Mouse (Mus musculus): Measurements from ENCODE around the gene Arhgap24. TPM values are rescaled to one million over a fixed set of nuclear protein-coding genes. Genes with fewer than 3 reads are reported as not detected.

Arhgap24 gene
- polyA plus RNA-seq, 1 experiment from 2014 or later, result 25.4 TPM

- Histone ChIP-seq H3K4me2 (ENCODE audit: low read depth, low read length) (no peak overlapping the region), H3K9ac (ENCODE audit: low read depth, low read length) (no peak overlapping the region), H3K36me3 (ENCODE audit: control insufficient read depth, insufficient read depth, low read length) (no peaks in the 10 kb centered on the region), H3K9me3 (ENCODE audit: control insufficient read depth, low read length) (no peaks in the 10 kb centered on the region), H3K27ac (replicated peaks; ENCODE audit: low read depth, low read length) (no peak overlapping the region), H3K4me3 (ENCODE audit: low read depth, low read length) (no peak overlapping the region), H3K27me3 (replicated peaks; ENCODE audit: control insufficient read depth, insufficient read depth, low read length) (no peaks in the 10 kb centered on the region), H3K4me1 (ENCODE audit: control insufficient read depth, insufficient read depth, low read length) (no peaks in the 10 kb centered on the region)
- WGBS, result 35% methylated on average over 2 of the region's 2 CpGs
- DNase-seq (ENCODE audit: low spot score) (no peak), ATAC-seq (ENCODE audit: low read depth) (no peak)
Measured at GRCm38 (mm10) chr5:102677176-102677575, 196.0 kb downstream of the Arhgap24 start.

GRCm38 (mm10) chr5:102687673-102688072 lies 206.5 kb downstream of the Arhgap24 start:
- H3K4me1 ChIP-seq (ENCODE audit: control insufficient read depth, insufficient read depth, low read length), result no peaks in the 10 kb centered on the region
- WGBS, result 85% methylated on average over 5 of the region's 5 CpGs
- no peaks in the 10 kb centered on the region for H3K36me3 ChIP-seq (ENCODE audit: control insufficient read depth, insufficient read depth, low read length)
- H3K9ac ChIP-seq (ENCODE audit: low read depth, low read length), result no peak overlapping the region
- no peak overlapping the region for H3K4me3 ChIP-seq (ENCODE audit: low read depth, low read length)
- ATAC-seq (ENCODE audit: low read depth) (no peak), DNase-seq (ENCODE audit: low spot score) (no peak)
- H3K27me3 ChIP-seq (replicated peaks; ENCODE audit: control insufficient read depth, insufficient read depth, low read length), result no peaks in the 10 kb centered on the region
- no peak overlapping the region for H3K27ac ChIP-seq (replicated peaks; ENCODE audit: low read depth, low read length)
- no peaks in the 10 kb centered on the region for H3K9me3 ChIP-seq (ENCODE audit: control insufficient read depth, low read length)
- H3K4me2 ChIP-seq (ENCODE audit: low read depth, low read length), result no peak overlapping the region

GRCm38 (mm10) chr5:102692487-102692886 lies 211.3 kb downstream of the Arhgap24 start:
- 21% methylated on average over 4 of the region's 4 CpGs for WGBS
- no peak overlapping the region for H3K4me3 ChIP-seq (ENCODE audit: low read depth, low read length)
- H3K27me3 ChIP-seq (replicated peaks; ENCODE audit: control insufficient read depth, insufficient read depth, low read length), result no peaks in the 10 kb centered on the region
- H3K27ac ChIP-seq (replicated peaks; ENCODE audit: low read depth, low read length), result no peak overlapping the region
- H3K4me2 ChIP-seq (ENCODE audit: low read depth, low read length), result no peak overlapping the region
- ATAC-seq (ENCODE audit: low read depth), result peak; percentile 79
- H3K9me3 ChIP-seq (ENCODE audit: control insufficient read depth, low read length), result no peaks in the 10 kb centered on the region
- H3K9ac ChIP-seq (ENCODE audit: low read depth, low read length), result no peak overlapping the region
- peak; percentile 89 for DNase-seq (ENCODE audit: low spot score)
- H3K36me3 ChIP-seq (ENCODE audit: control insufficient read depth, insufficient read depth, low read length), result no peaks in the 10 kb centered on the region
- H3K4me1 ChIP-seq (ENCODE audit: control insufficient read depth, insufficient read depth, low read length), result no peaks in the 10 kb centered on the region

GRCm38 (mm10) chr5:102693192-102693591 lies 212.0 kb downstream of the Arhgap24 start:
- no peak overlapping the region for H3K4me2 ChIP-seq (ENCODE audit: low read depth, low read length)
- H3K27ac ChIP-seq (replicated peaks; ENCODE audit: low read depth, low read length), result no peak overlapping the region
- no peak; the same call in 1 of the 2 replicates for ATAC-seq (ENCODE audit: low read depth)
- no peaks in the 10 kb centered on the region for H3K9me3 ChIP-seq (ENCODE audit: control insufficient read depth, low read length)
- no peaks in the 10 kb centered on the region for H3K4me1 ChIP-seq (ENCODE audit: control insufficient read depth, insufficient read depth, low read length)
- H3K4me3 ChIP-seq (ENCODE audit: low read depth, low read length), result no peak overlapping the region
- 53% methylated on average over 2 of the region's 2 CpGs for WGBS
- no peaks in the 10 kb centered on the region for H3K36me3 ChIP-seq (ENCODE audit: control insufficient read depth, insufficient read depth, low read length)
- no peaks in the 10 kb centered on the region for H3K27me3 ChIP-seq (replicated peaks; ENCODE audit: control insufficient read depth, insufficient read depth, low read length)
- no peak overlapping the region for H3K9ac ChIP-seq (ENCODE audit: low read depth, low read length)
- DNase-seq (ENCODE audit: low spot score), result no peak

- Histone ChIP-seq H3K27me3 (replicated peaks; ENCODE audit: control insufficient read depth, insufficient read depth, low read length) (no peaks in the 10 kb centered on the region), H3K36me3 (ENCODE audit: control insufficient read depth, insufficient read depth, low read length) (no peaks in the 10 kb centered on the region), H3K27ac (replicated peaks; ENCODE audit: low read depth, low read length) (no peak overlapping the region), H3K4me2 (ENCODE audit: low read depth, low read length) (no peak overlapping the region), H3K9me3 (ENCODE audit: control insufficient read depth, low read length) (no peaks in the 10 kb centered on the region), H3K9ac (ENCODE audit: low read depth, low read length) (no peak overlapping the region), H3K4me3 (ENCODE audit: low read depth, low read length) (no peak overlapping the region), H3K4me1 (ENCODE audit: control insufficient read depth, insufficient read depth, low read length) (no peaks in the 10 kb centered on the region)
- DNase-seq (ENCODE audit: low spot score) (no peak), ATAC-seq (ENCODE audit: low read depth) (no peak)
- WGBS, result 81% methylated on average over 3 of the region's 3 CpGs
Measured at GRCm38 (mm10) chr5:102693871-102694270, 212.7 kb downstream of the Arhgap24 start.

- DNase-seq (ENCODE audit: low spot score), result no peak
- Histone ChIP-seq H3K27ac (replicated peaks; ENCODE audit: low read depth, low read length) (no peak overlapping the region), H3K4me3 (ENCODE audit: low read depth, low read length) (no peak overlapping the region), H3K36me3 (ENCODE audit: control insufficient read depth, insufficient read depth, low read length) (no peaks in the 10 kb centered on the region), H3K27me3 (replicated peaks; ENCODE audit: control insufficient read depth, insufficient read depth, low read length) (no peaks in the 10 kb centered on the region), H3K9ac (ENCODE audit: low read depth, low read length) (no peak overlapping the region), H3K4me1 (ENCODE audit: control insufficient read depth, insufficient read depth, low read length) (no peaks in the 10 kb centered on the region), H3K4me2 (ENCODE audit: low read depth, low read length) (no peak overlapping the region), H3K9me3 (ENCODE audit: control insufficient read depth, low read length) (no peaks in the 10 kb centered on the region)
- no peak for ATAC-seq (ENCODE audit: low read depth)
- 75% methylated on average over 1 of the region's 1 CpGs for WGBS
Measured at GRCm38 (mm10) chr5:102697784-102698183, 216.6 kb downstream of the Arhgap24 start.

- Histone ChIP-seq H3K4me2 (ENCODE audit: low read depth, low read length) (no peak overlapping the region), H3K27me3 (replicated peaks; ENCODE audit: control insufficient read depth, insufficient read depth, low read length) (no peaks in the 10 kb centered on the region), H3K9ac (ENCODE audit: low read depth, low read length) (no peak overlapping the region), H3K4me3 (ENCODE audit: low read depth, low read length) (no peak overlapping the region), H3K4me1 (ENCODE audit: control insufficient read depth, insufficient read depth, low read length) (no peaks in the 10 kb centered on the region), H3K27ac (replicated peaks; ENCODE audit: low read depth, low read length) (no peak overlapping the region), H3K36me3 (ENCODE audit: control insufficient read depth, insufficient read depth, low read length) (no peaks in the 10 kb centered on the region), H3K9me3 (ENCODE audit: control insufficient read depth, low read length) (no peaks in the 10 kb centered on the region)
- ATAC-seq (ENCODE audit: low read depth), result no peak
- no peak for DNase-seq (ENCODE audit: low spot score)
- 86% methylated on average over 5 of the region's 5 CpGs for WGBS
Measured at GRCm38 (mm10) chr5:102698396-102698795, 217.2 kb downstream of the Arhgap24 start.

GRCm38 (mm10) chr5:102698891-102699290 lies 217.7 kb downstream of the Arhgap24 start:
- Histone ChIP-seq H3K4me3 (ENCODE audit: low read depth, low read length) (no peak overlapping the region), H3K27me3 (replicated peaks; ENCODE audit: control insufficient read depth, insufficient read depth, low read length) (no peaks in the 10 kb centered on the region), H3K36me3 (ENCODE audit: control insufficient read depth, insufficient read depth, low read length) (no peaks in the 10 kb centered on the region), H3K9me3 (ENCODE audit: control insufficient read depth, low read length) (no peaks in the 10 kb centered on the region), H3K9ac (ENCODE audit: low read depth, low read length) (no peak overlapping the region), H3K27ac (replicated peaks; ENCODE audit: low read depth, low read length) (no peak overlapping the region), H3K4me1 (ENCODE audit: control insufficient read depth, insufficient read depth, low read length) (no peaks in the 10 kb centered on the region), H3K4me2 (ENCODE audit: low read depth, low read length) (no peak overlapping the region)
- DNase-seq (ENCODE audit: low spot score) (no peak), ATAC-seq (ENCODE audit: low read depth) (no peak)
- 76% methylated on average over 2 of the region's 2 CpGs for WGBS

- H3K36me3 ChIP-seq (ENCODE audit: control insufficient read depth, insufficient read depth, low read length), result no peaks in the 10 kb centered on the region
- no peaks in the 10 kb centered on the region for H3K9me3 ChIP-seq (ENCODE audit: control insufficient read depth, low read length)
- no peak overlapping the region for H3K27ac ChIP-seq (replicated peaks; ENCODE audit: low read depth, low read length)
- no peak for DNase-seq (ENCODE audit: low spot score)
- no peak overlapping the region for H3K4me3 ChIP-seq (ENCODE audit: low read depth, low read length)
- H3K9ac ChIP-seq (ENCODE audit: low read depth, low read length), result no peak overlapping the region
- 89% methylated on average over 6 of the region's 6 CpGs for WGBS
- H3K4me1 ChIP-seq (ENCODE audit: control insufficient read depth, insufficient read depth, low read length), result no peaks in the 10 kb centered on the region; the same call in 1 of the 2 replicates
- no peaks in the 10 kb centered on the region for H3K27me3 ChIP-seq (replicated peaks; ENCODE audit: control insufficient read depth, insufficient read depth, low read length)
- H3K4me2 ChIP-seq (ENCODE audit: low read depth, low read length), result no peak overlapping the region
- no peak for ATAC-seq (ENCODE audit: low read depth)
Measured at GRCm38 (mm10) chr5:102702581-102702980, 221.4 kb downstream of the Arhgap24 start.

Measured in embryonic facial prominence, embryonic 14.5 days (tissue).